Mouse (Mus musculus) C2C12 (cell line): ENCODE results near the gene Eogt. TPM values are rescaled to one million over a fixed set of nuclear protein-coding genes. Genes with fewer than 3 reads are reported as not detected.

ENCODE experiments used
- H3K27me3 ChIP-seq: one replicate; pipeline ENCODE4 v1.6.1; 2011; ENCODE audit not compliant: control insufficient read depth, insufficient read depth, insufficient read length
- H3K36me3 ChIP-seq: one replicate; pipeline ENCODE4 v1.6.1; 2011; ENCODE audit not compliant: control insufficient read depth, insufficient read depth
- H3K4me3 ChIP-seq: one replicate; pipeline ENCODE4 v1.5.1; 2011; ENCODE audit warnings: mild to moderate bottlenecking, control low read depth; ENCODE audit not compliant: poor library complexity, insufficient read depth, severe bottlenecking
- H3K79me2 ChIP-seq: one replicate; pipeline ENCODE4 v1.6.1; 2011; ENCODE audit not compliant: control insufficient read depth, insufficient read depth
- H3K79me3 ChIP-seq: one replicate; pipeline ENCODE4 v1.6.1; 2011; ENCODE audit warnings: low read depth, control low read depth
- H3ac ChIP-seq: one replicate; pipeline ENCODE3; 2011; ENCODE audit warnings: low read depth; ENCODE audit not compliant: control insufficient read depth, insufficient read length
- CEBPB ChIP-seq: IDR thresholded peaks from one replicate; pipeline ENCODE4 v1.6.1; 2011; ENCODE audit warnings: low read depth, mild to moderate bottlenecking, control low read depth, moderate library complexity
- CTCF ChIP-seq: IDR thresholded peaks from one replicate; pipeline ENCODE4 v1.5.1; 2011; ENCODE audit not compliant: control insufficient read depth, insufficient read depth, insufficient read length
- FOSL1 ChIP-seq: IDR thresholded peaks from one replicate; pipeline ENCODE4 v1.8.0; 2011; ENCODE audit warnings: mild to moderate bottlenecking, low read length; ENCODE audit not compliant: poor library complexity, insufficient read depth, severe bottlenecking
- MAX ChIP-seq: IDR thresholded peaks from one replicate; pipeline ENCODE4 v1.6.1; 2011; ENCODE audit warnings: mild to moderate bottlenecking, control low read depth
- MYOD1 ChIP-seq: IDR thresholded peaks from one replicate; pipeline ENCODE4 v1.6.1; 2011; ENCODE audit warnings: low read depth; ENCODE audit not compliant: control insufficient read depth, insufficient read length
- MYOG ChIP-seq: IDR thresholded peaks from one replicate; pipeline ENCODE4 v1.6.1; 2011; ENCODE audit not compliant: control insufficient read depth, insufficient read length; ENCODE audit errors: extremely low read depth
- USF1 ChIP-seq: IDR thresholded peaks from one replicate; pipeline ENCODE4 v1.6.1; 2011; ENCODE audit warnings: low read depth, mild to moderate bottlenecking, control low read depth, moderate library complexity
- long read RNA-seq, 2 experiments: library from polyadenylated mRNA; unstranded; transcript quantifications; one replicate each; pipeline ENCODE4 v2.0.0; 2019 to 2020
- polyA plus RNA-seq: library from polyadenylated mRNA; unstranded; fragments of >200 nt; fragmentation: generic; extraction: Trizol; gene quantifications from one replicate; pipeline ENCODE4 v1.2.1, GENCODE M21; 2012; ENCODE audit warnings: missing spikeins

The Eogt gene
- 4.9 TPM for polyA plus RNA-seq
- long read RNA-seq, experiment 1, full-length matches to known transcripts = 2 of 3 reads
- long read RNA-seq, experiment 1, partial matches to known transcripts = 0 of 3 reads
- long read RNA-seq, experiment 1, other reads (novel, unspliced or antisense) = 1 of 3 reads
- long read RNA-seq, experiment 2, full-length matches to known transcripts = 35 of 39 reads
- long read RNA-seq, experiment 2, partial matches to known transcripts = 0 of 39 reads
- long read RNA-seq, experiment 2, other reads (novel, unspliced or antisense) = 4 of 39 reads

- H3K79me2 ChIP-seq = no peaks in the 10 kb centered on the region
- peak within 1 kb of the TSS; percentile 83 for H3ac ChIP-seq
- no peaks in the 10 kb centered on the region for H3K27me3 ChIP-seq
- no peaks in the 10 kb centered on the region for H3K79me3 ChIP-seq
- peak within 1 kb of the TSS; percentile 38 for H3K4me3 ChIP-seq
- TF ChIP-seq CTCF (peak; percentile 76), CEBPB (no peak)
- H3K36me3 ChIP-seq = peaks cover 18% of the 10 kb centered on the region
Observed at GRCm38 (mm10) chr6:97148383-97149251, at the start of gene Eogt. Eogt (minus strand) TSS chr6:97149182.

GRCm38 (mm10) chr6:97179367-97179828, 30.4 kb upstream of the Eogt start:
- peak overlapping the region; percentile 76 for H3K4me3 ChIP-seq
- peak overlapping the region; percentile 72 for H3ac ChIP-seq
- H3K27me3 ChIP-seq = no peaks in the 10 kb centered on the region
- peaks cover 45% of the 10 kb centered on the region for H3K79me2 ChIP-seq
- H3K79me3 ChIP-seq = peaks cover 38% of the 10 kb centered on the region
- peaks cover 35% of the 10 kb centered on the region for H3K36me3 ChIP-seq
- no peak for TF ChIP-seq MAX
- peak; percentile 17 for TF ChIP-seq USF1

GRCm38 (mm10) chr6:97178491-97179366, 29.7 kb upstream of the Eogt start, which contains the start of gene Tmf1:
Tmf1 (minus strand) TSS chr6:97179122.
- no peaks in the 10 kb centered on the region for H3K27me3 ChIP-seq
- H3K79me2 ChIP-seq = peaks cover 51% of the 10 kb centered on the region
- H3K36me3 ChIP-seq = peaks cover 35% of the 10 kb centered on the region
- H3K79me3 ChIP-seq = peaks cover 45% of the 10 kb centered on the region
- TF ChIP-seq MAX = peak; percentile 47
- no peak for TF ChIP-seq USF1
- H3ac ChIP-seq = peak within 1 kb of the TSS; percentile 72
- peak within 1 kb of the TSS; percentile 76 for H3K4me3 ChIP-seq

DNA sequence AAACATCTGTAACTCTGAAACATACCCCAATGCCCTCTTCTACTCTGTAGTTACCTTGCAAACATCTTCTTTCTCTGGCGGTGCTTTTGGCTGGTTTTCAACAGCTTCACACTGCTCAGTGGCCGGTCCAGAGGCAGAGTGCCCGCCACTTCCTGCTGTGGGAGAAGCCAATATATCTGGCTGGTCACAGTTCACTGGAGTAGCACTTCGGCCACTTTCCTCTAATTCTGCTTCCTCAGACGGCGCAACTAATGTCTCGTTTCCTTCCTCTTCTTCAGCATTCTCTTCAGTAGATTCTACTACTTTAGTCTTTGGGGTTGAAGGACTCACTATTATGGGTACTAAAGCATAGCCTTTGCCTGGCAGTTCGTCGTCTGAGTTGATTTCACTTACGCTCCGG, 26.7 kb upstream of the Eogt start:
- Histone ChIP-seq H3ac (no peak overlapping the region), H3K36me3 (peaks cover 48% of the 10 kb centered on the region), H3K79me2 (peaks cover 59% of the 10 kb centered on the region), H3K27me3 (no peaks in the 10 kb centered on the region), H3K4me3 (no peak overlapping the region), H3K79me3 (peaks cover 47% of the 10 kb centered on the region)
- no peak for TF ChIP-seq FOSL1
- no peak for TF ChIP-seq MAX
- no peak for TF ChIP-seq CEBPB
- no peak for TF ChIP-seq CTCF
- no peak for TF ChIP-seq USF1
- no peak for TF ChIP-seq MYOG
- TF ChIP-seq MYOD1 = no peak

DNA sequence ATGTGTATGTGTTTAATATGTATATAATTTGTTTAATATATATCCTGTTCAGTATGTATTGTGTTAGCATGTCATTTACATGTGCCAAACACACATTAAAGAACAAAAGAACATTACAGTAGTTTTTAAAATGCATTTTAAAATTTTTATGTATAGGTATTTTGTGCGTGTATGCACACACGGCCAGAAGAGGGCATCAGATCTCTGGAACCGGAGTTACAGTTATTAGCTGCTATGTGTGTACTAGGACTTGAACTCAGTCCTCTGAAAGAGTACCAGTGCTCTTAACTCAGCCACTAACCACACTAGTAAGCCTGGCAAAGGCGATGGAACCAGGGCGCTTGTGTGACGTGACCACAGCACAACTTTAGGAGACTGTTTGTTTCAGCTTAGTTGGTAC, 1.2 kb upstream of the Eogt start:
- Histone ChIP-seq H3K27me3 (no peaks in the 10 kb centered on the region), H3K79me2 (no peaks in the 10 kb centered on the region), H3ac (no peak overlapping the region), H3K79me3 (no peaks in the 10 kb centered on the region), H3K36me3 (peaks cover 22% of the 10 kb centered on the region), H3K4me3 (no peak overlapping the region)
- TF ChIP-seq MYOG (no peak), MYOD1 (no peak), USF1 (no peak)

DNA sequence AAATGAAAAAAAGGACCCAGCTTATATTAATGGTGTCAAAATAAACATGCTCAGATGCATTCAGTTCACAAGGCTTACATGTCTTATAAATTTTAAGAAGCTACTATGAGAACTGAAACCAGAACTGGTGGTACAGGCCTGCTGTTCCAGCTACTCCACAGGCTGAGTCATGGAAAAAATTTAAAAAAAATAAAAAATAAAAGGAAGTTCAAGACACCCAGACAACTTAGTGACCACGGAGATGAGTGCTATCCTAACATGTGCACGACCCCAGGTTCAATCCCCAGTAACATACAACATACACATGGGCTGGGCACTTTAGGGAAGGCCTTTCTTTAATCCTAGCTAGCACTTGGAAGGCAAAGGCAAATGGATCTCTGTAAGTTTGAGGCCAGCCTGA, 739 bp upstream of the Eogt start:
- Histone ChIP-seq H3K79me3 (no peaks in the 10 kb centered on the region), H3K79me2 (no peaks in the 10 kb centered on the region), H3K4me3 (no peak overlapping the region), H3K27me3 (no peaks in the 10 kb centered on the region), H3ac (no peak overlapping the region), H3K36me3 (peaks cover 21% of the 10 kb centered on the region)
- no peak for TF ChIP-seq MYOD1
